Mouse (Mus musculus): ENCODE results near the gene Rapgef1. TPM values are rescaled to one million over a fixed set of nuclear protein-coding genes. Genes with fewer than 3 reads are reported as not detected.
A peak's percentile ranks its signal among the peaks of the same experiment; 100 is the strongest.
"Not testable (repeated sequence)": the region's sequence is repeated elsewhere in the genome, so short reads cannot be mapped to it uniquely, and the experiment has no call there.

The Rapgef1 gene
- polyA plus RNA-seq, 1 experiment = 58.8 TPM

GRCm38 (mm10) chr2:29703104-29704081 lies 83.9 kb downstream of the Rapgef1 start:
- Histone ChIP-seq H3K36me3 (ENCODE audit: control insufficient read depth, insufficient read depth, low read length) (no peaks in the 10 kb centered on the region), H3K4me3 (ENCODE audit: control insufficient read depth, low read depth, low read length) (no peak overlapping the region), H3K4me1 (ENCODE audit: control insufficient read depth, insufficient read depth, low read length) (no peaks in the 10 kb centered on the region), H3K27ac (ENCODE audit: control insufficient read depth, insufficient read depth, low read depth, low read length) (no peak overlapping the region), H3K27me3 (ENCODE audit: control insufficient read depth, insufficient read depth, low read length) (no peaks in the 10 kb centered on the region)
- TF ChIP-seq POLR2A (IDR thresholded peaks at IDR 0.05; ENCODE audit: control insufficient read depth, low read depth, low read length) = no peak
- no peak for TF ChIP-seq CTCF (IDR thresholded peaks at IDR 0.05; ENCODE audit: control insufficient read depth, insufficient read depth, insufficient replicate concordance, low read depth, low read length)

- Histone ChIP-seq H3K27me3 (ENCODE audit: control insufficient read depth, insufficient read depth, low read length) (no peaks in the 10 kb centered on the region), H3K4me3 (ENCODE audit: control insufficient read depth, low read depth, low read length) (no peak overlapping the region), H3K4me1 (ENCODE audit: control insufficient read depth, insufficient read depth, low read length) (no peaks in the 10 kb centered on the region), H3K27ac (ENCODE audit: control insufficient read depth, insufficient read depth, low read depth, low read length) (no peak overlapping the region), H3K36me3 (ENCODE audit: control insufficient read depth, insufficient read depth, low read length) (no peaks in the 10 kb centered on the region)
- TF ChIP-seq POLR2A (IDR thresholded peaks at IDR 0.05; ENCODE audit: control insufficient read depth, low read depth, low read length) (no peak), CTCF (IDR thresholded peaks at IDR 0.05; ENCODE audit: control insufficient read depth, insufficient read depth, insufficient replicate concordance, low read depth, low read length) (no peak)
These were observed 86.0 kb downstream of the Rapgef1 start for GRCm38 (mm10) chr2:29705493-29705892.

DNA sequence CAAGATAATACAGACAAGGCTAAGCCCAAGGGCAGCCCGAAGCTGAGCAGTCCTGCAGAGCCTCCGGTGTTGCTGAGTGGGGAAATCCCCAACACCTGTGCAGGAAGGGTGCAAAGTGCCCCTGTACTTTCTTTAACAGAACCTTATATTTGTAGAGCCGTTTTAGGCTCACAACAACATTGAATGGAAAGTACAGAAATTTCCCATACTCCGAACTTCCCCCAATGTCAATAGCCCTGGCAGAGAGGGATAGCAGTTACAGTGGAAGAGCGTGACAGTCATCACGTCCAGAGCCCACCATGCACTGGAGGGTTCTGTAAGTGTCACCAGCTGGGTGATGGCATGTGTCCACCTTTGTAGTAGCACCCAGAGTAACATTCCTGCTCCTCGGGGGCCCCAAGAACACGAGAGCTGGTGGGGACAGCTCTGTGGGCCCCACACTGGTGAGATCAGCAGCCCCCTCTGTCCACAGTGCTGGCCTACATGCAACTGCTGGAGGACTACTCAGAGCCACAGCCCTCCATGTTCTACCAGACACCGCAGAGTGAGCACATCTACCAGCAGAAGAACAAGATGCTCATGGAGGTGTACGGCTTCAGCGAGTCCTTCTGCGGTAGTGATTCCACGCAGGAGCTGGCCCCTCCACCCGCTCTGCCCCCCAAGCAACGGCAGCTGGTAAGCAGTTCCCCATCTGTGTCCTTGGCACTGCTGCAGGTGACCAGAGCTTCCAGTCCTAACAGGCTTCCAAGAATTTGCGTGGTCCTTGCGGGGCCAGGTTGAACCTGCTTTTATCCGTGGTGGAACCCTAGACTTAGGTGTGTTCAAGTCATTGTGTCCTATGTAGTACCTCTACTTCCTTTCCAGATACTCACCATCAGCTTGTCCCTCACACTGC lies 87.5 kb downstream of the Rapgef1 start:
- Histone ChIP-seq H3K4me1 (ENCODE audit: control insufficient read depth, insufficient read depth, low read length) (no peaks in the 10 kb centered on the region), H3K4me3 (ENCODE audit: control insufficient read depth, low read depth, low read length) (no peak overlapping the region), H3K27ac (ENCODE audit: control insufficient read depth, insufficient read depth, low read depth, low read length) (no peak overlapping the region), H3K36me3 (ENCODE audit: control insufficient read depth, insufficient read depth, low read length) (no peaks in the 10 kb centered on the region), H3K27me3 (ENCODE audit: control insufficient read depth, insufficient read depth, low read length) (no peaks in the 10 kb centered on the region)
- no peak for TF ChIP-seq CTCF (IDR thresholded peaks at IDR 0.05; ENCODE audit: control insufficient read depth, insufficient read depth, insufficient replicate concordance, low read depth, low read length)
- no peak for TF ChIP-seq POLR2A (IDR thresholded peaks at IDR 0.05; ENCODE audit: control insufficient read depth, low read depth, low read length)

DNA sequence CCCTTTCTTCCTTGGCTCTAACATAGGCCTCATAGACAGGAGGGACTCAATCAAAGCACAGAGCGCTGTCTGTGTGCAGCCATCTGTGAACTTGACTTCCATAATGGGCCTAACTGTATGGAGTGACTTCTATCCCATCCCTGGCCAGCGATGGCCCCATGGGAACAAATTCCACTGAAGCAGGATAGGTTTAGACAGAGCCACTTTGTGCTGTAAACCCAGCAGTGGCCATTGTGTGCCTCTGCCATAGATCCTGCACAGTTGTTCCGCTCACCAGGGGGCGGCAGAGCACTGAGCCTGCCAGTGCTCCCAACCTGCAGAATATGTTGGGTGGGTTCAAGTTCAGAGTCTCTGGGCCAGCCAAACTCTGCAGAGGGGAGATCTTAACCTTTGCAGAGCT lies 88.2 kb downstream of the Rapgef1 start:
- Histone ChIP-seq H3K27me3 (ENCODE audit: control insufficient read depth, insufficient read depth, low read length) (no peaks in the 10 kb centered on the region), H3K27ac (ENCODE audit: control insufficient read depth, insufficient read depth, low read depth, low read length) (no peak overlapping the region), H3K36me3 (ENCODE audit: control insufficient read depth, insufficient read depth, low read length) (no peaks in the 10 kb centered on the region), H3K4me3 (ENCODE audit: control insufficient read depth, low read depth, low read length) (no peak overlapping the region), H3K4me1 (ENCODE audit: control insufficient read depth, insufficient read depth, low read length) (no peaks in the 10 kb centered on the region)
- TF ChIP-seq CTCF (IDR thresholded peaks at IDR 0.05; ENCODE audit: control insufficient read depth, insufficient read depth, insufficient replicate concordance, low read depth, low read length) = peak; percentile 11; the same call in 1 of the 2 replicates
- TF ChIP-seq POLR2A (IDR thresholded peaks at IDR 0.05; ENCODE audit: control insufficient read depth, low read depth, low read length) = no peak

- H3K27ac ChIP-seq (ENCODE audit: control insufficient read depth, insufficient read depth, low read depth, low read length); H3K27me3 ChIP-seq (ENCODE audit: control insufficient read depth, insufficient read depth, low read length); H3K36me3 ChIP-seq (ENCODE audit: control insufficient read depth, insufficient read depth, low read length); H3K4me3 ChIP-seq (ENCODE audit: control insufficient read depth, low read depth, low read length); H3K4me1 ChIP-seq (ENCODE audit: control insufficient read depth, insufficient read depth, low read length): not testable (repeated sequence)
These were observed 88.7 kb downstream of the Rapgef1 start for GRCm38 (mm10) chr2:29708209-29708608.

DNA sequence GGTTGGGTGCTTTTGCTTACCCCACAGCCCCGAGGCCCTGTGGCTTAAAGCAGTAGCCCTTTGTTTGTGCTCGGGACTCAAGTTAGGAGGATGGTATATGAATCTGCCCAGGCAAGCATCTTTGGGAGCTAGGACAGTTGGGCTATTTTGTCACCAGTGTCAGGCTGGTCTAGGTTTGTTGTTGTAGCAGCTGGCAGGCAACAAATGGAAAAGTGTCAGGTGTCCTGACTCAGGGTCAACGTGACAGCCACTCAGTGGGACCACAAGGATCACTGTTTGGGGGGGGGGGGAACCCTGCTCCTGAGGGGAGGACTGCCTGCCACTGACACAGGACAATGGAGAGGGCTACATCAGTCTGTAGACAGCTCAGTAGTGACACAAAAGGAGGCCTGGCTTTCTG lies 91.5 kb downstream of the Rapgef1 start:
- H3K36me3 ChIP-seq (ENCODE audit: control insufficient read depth, insufficient read depth, low read length) = no peaks in the 10 kb centered on the region
- TF ChIP-seq POLR2A (IDR thresholded peaks at IDR 0.05; ENCODE audit: control insufficient read depth, low read depth, low read length) = no peak
- no peak for TF ChIP-seq CTCF (IDR thresholded peaks at IDR 0.05; ENCODE audit: control insufficient read depth, insufficient read depth, insufficient replicate concordance, low read depth, low read length)
- H3K27ac ChIP-seq (ENCODE audit: control insufficient read depth, insufficient read depth, low read depth, low read length) = no peak overlapping the region
- H3K27me3 ChIP-seq (ENCODE audit: control insufficient read depth, insufficient read depth, low read length) = no peaks in the 10 kb centered on the region
- H3K4me3 ChIP-seq (ENCODE audit: control insufficient read depth, low read depth, low read length) = no peak overlapping the region
- H3K4me1 ChIP-seq (ENCODE audit: control insufficient read depth, insufficient read depth, low read length) = no peaks in the 10 kb centered on the region

GRCm38 (mm10) chr2:29711877-29712276 lies 92.4 kb downstream of the Rapgef1 start:
- no peak overlapping the region for H3K27ac ChIP-seq (ENCODE audit: control insufficient read depth, insufficient read depth, low read depth, low read length)
- H3K27me3 ChIP-seq (ENCODE audit: control insufficient read depth, insufficient read depth, low read length) = no peaks in the 10 kb centered on the region
- no peak overlapping the region for H3K4me3 ChIP-seq (ENCODE audit: control insufficient read depth, low read depth, low read length)
- TF ChIP-seq POLR2A (IDR thresholded peaks at IDR 0.05; ENCODE audit: control insufficient read depth, low read depth, low read length) (no peak), CTCF (IDR thresholded peaks at IDR 0.05; ENCODE audit: control insufficient read depth, insufficient read depth, insufficient replicate concordance, low read depth, low read length) (no peak)
- no peaks in the 10 kb centered on the region for H3K4me1 ChIP-seq (ENCODE audit: control insufficient read depth, insufficient read depth, low read length)
- no peaks in the 10 kb centered on the region for H3K36me3 ChIP-seq (ENCODE audit: control insufficient read depth, insufficient read depth, low read length)
